Mouse (Mus musculus) layer of hippocampus, adult 9-10 months (tissue): ENCODE measurements around the gene Prss54.

Source experiments
- DNase-seq: peaks from one replicate; pipeline ENCODE4 v3.0.0; 2022; ENCODE audit warnings: low spot score

Gene Prss54

DNA sequence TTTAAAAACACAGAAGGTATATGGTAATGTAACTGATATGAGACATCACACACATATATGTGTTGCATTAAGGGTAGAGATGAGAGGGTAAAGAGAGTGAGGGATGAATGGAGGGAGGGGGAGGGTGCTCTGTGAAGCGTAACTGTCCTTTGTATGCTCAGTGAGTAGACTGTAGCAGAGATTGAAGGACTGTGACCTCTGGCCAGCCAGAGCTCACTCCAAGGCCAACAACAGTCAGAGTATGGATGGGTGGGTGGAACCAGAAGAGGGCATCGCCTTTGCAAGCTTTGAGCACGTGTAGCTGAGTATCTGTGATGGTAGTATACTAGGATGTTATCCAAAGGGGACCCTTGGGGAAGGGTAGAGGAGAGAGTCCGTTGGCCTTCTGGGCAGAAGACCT, 24.6 kb downstream of the Prss54 start:
- no peak for DNase-seq

- DNase-seq, result no peak
Observed at GRCm38 (mm10) chr8:95549871-95550829, 26.0 kb downstream of the Prss54 start.

- no peak for DNase-seq
Observed at GRCm38 (mm10) chr8:95547931-95548330, 28.2 kb downstream of the Prss54 start.

DNA sequence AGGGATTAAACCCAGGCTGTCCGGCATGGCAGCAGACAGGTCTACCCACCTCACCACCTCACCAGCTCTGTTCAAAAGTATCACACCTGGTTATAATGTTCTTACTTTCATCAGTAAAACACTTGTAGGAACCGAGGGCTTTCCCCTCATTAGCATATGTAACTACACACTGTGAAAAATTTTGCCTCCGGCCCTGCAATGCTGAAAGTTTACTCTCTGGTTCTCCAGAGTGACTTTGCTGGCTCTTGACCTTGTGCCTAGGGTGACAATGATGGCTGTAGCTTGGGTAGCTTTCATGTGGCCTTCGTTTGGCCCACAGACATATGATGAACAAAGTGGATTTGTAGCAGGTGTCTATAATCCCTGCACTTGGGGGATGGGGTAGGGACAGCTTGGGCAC, 29.2 kb downstream of the Prss54 start:
- DNase-seq, result no peak

DNA sequence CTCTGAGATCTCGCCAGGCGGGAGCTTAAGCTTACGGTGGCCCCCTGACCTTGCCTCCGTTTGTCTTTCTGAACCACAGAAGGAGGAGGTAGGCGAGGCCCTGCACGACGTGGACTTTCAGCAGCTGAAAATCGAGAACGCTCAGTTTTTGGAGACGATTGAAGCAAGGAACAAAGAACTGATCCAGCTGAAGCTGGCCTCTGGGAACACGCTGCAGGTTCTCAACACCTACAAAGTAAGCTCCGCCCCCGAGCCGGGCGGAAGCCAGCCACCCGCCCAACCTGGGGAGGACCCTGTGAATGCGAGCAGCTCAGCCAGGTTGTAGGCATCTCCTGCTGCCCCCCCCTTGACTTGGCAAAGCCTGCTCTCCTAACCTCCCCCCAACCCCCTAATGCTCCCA, 30.3 kb downstream of the Prss54 start:
- DNase-seq, result no peak

DNA sequence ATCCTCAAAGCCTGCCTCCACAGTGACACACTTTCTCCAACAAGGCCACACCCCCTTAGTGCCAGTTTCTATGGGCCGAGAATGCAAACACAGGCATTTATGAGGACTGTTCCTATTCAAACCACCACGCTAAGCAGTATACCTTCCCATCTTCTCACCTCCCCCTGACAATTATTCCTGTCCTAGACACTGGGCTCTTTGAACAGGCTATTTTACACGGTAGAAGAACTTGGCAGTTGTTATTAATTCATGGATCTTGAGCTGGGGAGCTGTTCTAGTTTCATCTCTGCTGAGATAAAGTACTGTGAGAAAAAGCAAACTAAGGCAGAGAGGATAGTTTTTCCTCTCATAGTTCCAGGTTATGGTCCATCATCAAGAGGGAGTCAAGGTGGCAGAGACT, 33.1 kb downstream of the Prss54 start:
- DNase-seq, result no peak

GRCm38 (mm10) chr8:95542191-95542590, 33.9 kb downstream of the Prss54 start:
- no peak for DNase-seq

DNA sequence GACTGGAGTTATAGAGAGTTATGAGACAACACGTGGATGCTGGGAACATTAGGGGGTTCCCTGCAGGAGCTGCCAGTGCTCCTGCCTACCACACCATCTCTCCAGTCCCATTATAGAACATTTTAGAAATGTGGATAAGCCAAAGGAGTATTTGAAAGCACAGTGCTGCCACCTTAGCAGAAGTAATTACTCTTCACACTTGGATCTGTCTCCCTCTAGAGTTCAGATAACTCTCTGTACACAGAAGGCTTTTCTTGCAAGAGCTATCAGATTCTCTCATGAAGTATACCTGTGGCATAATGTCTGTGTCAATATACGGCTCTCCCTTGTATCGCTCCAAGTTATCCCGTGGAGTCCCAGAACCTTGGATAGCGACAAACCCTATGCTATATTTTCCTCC, 36.7 kb downstream of the Prss54 start:
- no peak for DNase-seq

- DNase-seq, result no peak
Observed at GRCm38 (mm10) chr8:95533584-95534387, 42.4 kb downstream of the Prss54 start, which contains the start of gene Ccdc113. Gene Ccdc113 (plus strand): TSS chr8:95534085.

DNA sequence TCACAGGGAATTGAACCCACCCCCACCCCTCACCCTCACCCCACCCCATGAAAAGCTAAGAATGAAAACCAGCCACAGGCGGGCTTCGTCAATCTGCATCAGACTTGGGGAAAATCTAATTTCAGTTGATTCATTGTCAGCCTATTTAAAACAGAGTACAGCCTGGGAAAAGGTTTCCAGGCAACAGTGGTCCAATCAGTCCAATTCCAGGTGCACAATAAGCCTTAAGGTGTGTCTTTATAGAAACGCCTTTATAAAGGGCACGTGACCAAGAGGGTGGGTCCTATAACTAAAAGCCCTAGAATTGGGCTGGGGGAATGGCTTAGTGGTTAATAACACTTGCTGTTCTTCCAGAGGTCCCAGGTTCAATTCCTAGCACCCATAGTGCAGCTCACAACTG, 43.9 kb downstream of the Prss54 start:
- no peak for DNase-seq

- DNase-seq, result no peak
Observed at GRCm38 (mm10) chr8:95528750-95529310, 47.3 kb downstream of the Prss54 start.

- no peak for DNase-seq
Observed at GRCm38 (mm10) chr8:95528194-95528593, 47.9 kb downstream of the Prss54 start.

DNA sequence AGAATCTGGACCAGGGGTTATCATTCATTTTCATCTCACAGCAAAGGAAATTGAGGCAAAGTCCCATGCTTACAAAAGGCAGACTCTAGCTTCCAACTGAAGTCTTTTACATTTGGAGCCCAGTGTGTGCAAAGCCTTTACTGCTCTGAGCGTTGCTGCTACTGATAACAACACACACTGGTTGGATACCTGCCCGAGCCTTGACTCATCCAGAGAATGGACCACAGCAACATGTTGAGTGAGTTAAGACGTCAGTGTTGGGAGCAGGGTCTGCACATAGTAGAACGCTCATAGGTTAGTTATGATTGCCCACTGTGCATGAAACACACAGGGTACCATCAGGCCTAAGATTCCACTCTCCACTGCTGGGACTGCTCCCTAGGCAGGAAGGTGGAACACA, 52.1 kb downstream of the Prss54 start:
- DNase-seq, result no peak

- DNase-seq, result no peak
Observed at GRCm38 (mm10) chr8:95516928-95517327, 59.2 kb downstream of the Prss54 start.

DNA sequence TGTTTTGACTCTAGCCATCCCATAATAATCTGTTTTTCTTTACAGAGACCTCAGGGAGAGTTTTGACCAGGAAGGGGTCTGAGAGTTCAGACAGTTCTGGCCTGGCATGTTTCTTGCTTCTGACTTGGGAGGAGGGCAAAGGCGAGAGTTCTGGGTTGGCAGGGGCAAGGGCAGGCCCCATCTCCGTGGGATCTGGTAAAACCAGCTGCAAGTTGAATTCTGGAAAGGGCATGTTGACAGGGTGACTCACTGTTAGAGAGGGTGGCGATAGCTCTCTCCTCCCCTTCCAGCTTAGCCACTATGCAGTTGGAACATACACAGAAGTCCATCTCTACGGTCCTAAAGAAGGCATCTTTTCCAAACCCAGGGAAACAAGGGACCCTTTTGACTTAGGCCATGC, 62.9 kb downstream of the Prss54 start:
- DNase-seq, result no peak

GRCm38 (mm10) chr8:95512257-95512656, 63.9 kb downstream of the Prss54 start:
- DNase-seq, result no peak
